Mouse (Mus musculus) forelimb bud, embryonic 11.5 days (tissue): ENCODE data around the gene Khk.
"Not testable (repeated sequence)": the region's sequence is repeated elsewhere in the genome, so short reads cannot be mapped to it uniquely, and the experiment has no call there.

Source experiments
- DNase-seq: peaks from one replicate; pipeline ENCODE4 v3.0.0-alpha.2; 2012; ENCODE audit warnings: low read depth, low spot score

The Khk gene

GRCm38 (mm10) chr5:30921256-30922033 is at the start of gene Khk:
Khk (plus strand) TSS chr5:30921431.
- peak; percentile 92 for DNase-seq

- no peak for DNase-seq
These were observed 48.7 kb upstream of the Khk start for GRCm38 (mm10) chr5:30872574-30872973.

GRCm38 (mm10) chr5:30874365-30874764 is 46.9 kb upstream of the Khk start:
- DNase-seq: no peak

- DNase-seq: peak; percentile 69
These were observed 42.6 kb upstream of the Khk start for GRCm38 (mm10) chr5:30878616-30879015.

GRCm38 (mm10) chr5:30879347-30879943 is 41.8 kb upstream of the Khk start:
- no peak for DNase-seq

- not testable (repeated sequence) for DNase-seq
These were observed 39.4 kb upstream of the Khk start for GRCm38 (mm10) chr5:30881839-30882238.

- no peak for DNase-seq
These were observed 35.0 kb upstream of the Khk start for GRCm38 (mm10) chr5:30886209-30886608.

- DNase-seq: no peak
These were observed 34.5 kb upstream of the Khk start for GRCm38 (mm10) chr5:30886731-30887130.

- DNase-seq: peak; percentile 83
These were observed 33.9 kb upstream of the Khk start for GRCm38 (mm10) chr5:30887331-30887761.

- DNase-seq: peak; percentile 99
These were observed 33.3 kb upstream of the Khk start for GRCm38 (mm10) chr5:30887858-30888336.

GRCm38 (mm10) chr5:30888337-30889087 is 32.7 kb upstream of the Khk start, which contains the start of gene Agbl5:
Agbl5 (plus strand) TSS chr5:30888694.
- peak; percentile 96 for DNase-seq

- DNase-seq: peak; percentile 68
These were observed 32.0 kb upstream of the Khk start for GRCm38 (mm10) chr5:30889088-30889754.

GRCm38 (mm10) chr5:30890375-30890774 is 30.9 kb upstream of the Khk start:
- DNase-seq: no peak

- no peak for DNase-seq
These were observed 19.4 kb upstream of the Khk start for GRCm38 (mm10) chr5:30901860-30902259.

GRCm38 (mm10) chr5:30907413-30908059 is 13.7 kb upstream of the Khk start, which contains the start of gene Ost4:
Ost4 (minus strand) TSS chr5:30907788.
- peak; percentile 95 for DNase-seq

GRCm38 (mm10) chr5:30908426-30909299 is 12.6 kb upstream of the Khk start:
- no peak for DNase-seq

- DNase-seq: no peak
These were observed 12.0 kb upstream of the Khk start for GRCm38 (mm10) chr5:30909300-30909659.

GRCm38 (mm10) chr5:30909863-30910262 is 11.4 kb upstream of the Khk start:
- no peak for DNase-seq

GRCm38 (mm10) chr5:30910481-30910880 is 10.8 kb upstream of the Khk start:
- DNase-seq: no peak

GRCm38 (mm10) chr5:30912156-30912555 is 9.1 kb upstream of the Khk start:
- no peak for DNase-seq
